Mouse (Mus musculus) forebrain, embryonic 14.5 days (tissue): Measurements from ENCODE around the gene Casc1. TPM values are rescaled to one million over a fixed set of nuclear protein-coding genes. Genes with fewer than 3 reads are reported as not detected.
A peak's percentile ranks its signal among the peaks of the same experiment; 100 is the strongest.

ENCODE experiments used
- ATAC-seq: fragments of 200-750 bp; cut with Nextera tagmentation; 2 replicates; pipeline ENCODE4 v1.8.0; 2017; ENCODE audit warnings: mild to moderate bottlenecking, moderate library complexity
- DNase-seq: peaks from one replicate; pipeline ENCODE4 v3.0.0-alpha.2; 2015; ENCODE audit warnings: low spot score
- H3K27ac ChIP-seq: fragments of 300-500 bp; sonication (generic); 2 replicates; pipeline ENCODE4 v1.5.1; 2014; ENCODE audit warnings: low read depth, mild to moderate bottlenecking, control low read depth, low read length, moderate library complexity
- H3K27me3 ChIP-seq: fragments of 300-500 bp; sonication (generic); replicated peaks from 2 replicates; pipeline ENCODE4 v1.6.1; 2014; ENCODE audit warnings: low read length, control low read depth, mixed read lengths; ENCODE audit not compliant: control insufficient read depth, insufficient read depth
- H3K36me3 ChIP-seq: fragments of 300-500 bp; sonication (generic); 2 replicates; pipeline ENCODE4 v1.6.1; 2014; ENCODE audit warnings: low read length, control low read depth; ENCODE audit not compliant: control insufficient read depth, insufficient read depth
- H3K4me1 ChIP-seq: fragments of 300-500 bp; sonication (generic); 2 replicates; pipeline ENCODE4 v1.6.1; 2014; ENCODE audit warnings: antibody characterized with exemption, low read length, control low read depth; ENCODE audit not compliant: control insufficient read depth, insufficient read depth
- H3K4me2 ChIP-seq: fragments of 300-500 bp; sonication (generic); 2 replicates; pipeline ENCODE4 v1.6.1; 2014; ENCODE audit warnings: mild to moderate bottlenecking, control low read depth, low read length
- H3K4me3 ChIP-seq: fragments of 300-500 bp; sonication (generic); 2 replicates; pipeline ENCODE4 v1.5.1; 2014; ENCODE audit warnings: low read depth, low read length, control low read depth
- H3K9ac ChIP-seq: fragments of 300-500 bp; sonication (generic); 2 replicates; pipeline ENCODE4 v1.6.1; 2014; ENCODE audit warnings: mild to moderate bottlenecking, low read length, control low read depth, moderate library complexity
- H3K9me3 ChIP-seq: fragments of 300-500 bp; sonication (generic); replicated peaks from 2 replicates; pipeline ENCODE4 v1.6.1; 2016; ENCODE audit warnings: low read length, control low read depth, mixed read lengths; ENCODE audit not compliant: control insufficient read depth
- WGBS: fragments of 180-500 bp; shearing (Covaris S2); extraction: QIAGEN DNeasy Blood & Tissue Kit; methylation state at CpG from one replicate; pipeline ENCODE4 v1.1.7; 2014; 5-methylcytosine and 5-hydroxymethylcytosine counted together
- polyA plus RNA-seq: library from polyadenylated mRNA; unstranded; fragments of >200 nt; fragmentation: Nextera tagmentation; extraction: Ambion mirVana; gene quantifications from 2 replicates; pipeline ENCODE4 v1.2.1, GENCODE M21; 2014

The Casc1 gene
- polyA plus RNA-seq, result 1.0 and 1.1 TPM in 2 replicates

- peaks cover 1% of the 10 kb centered on the region; the same call in 1 of the 2 replicates for H3K36me3 ChIP-seq
- under 1% methylated on average over 33 of the region's 36 CpGs for WGBS
- no peaks in the 10 kb centered on the region for H3K9me3 ChIP-seq
- peaks cover 4% of the 10 kb centered on the region; the same call in 1 of the 2 replicates for H3K4me1 ChIP-seq
- DNase-seq (peak; percentile 100), ATAC-seq (peak; percentile 100)
- H3K27me3 ChIP-seq, result no peaks in the 10 kb centered on the region
- H3K27ac ChIP-seq, result peak within 1 kb of the TSS; percentile 91
- H3K4me2 ChIP-seq, result peak within 1 kb of the TSS; percentile 58
- peak within 1 kb of the TSS; percentile 45 for H3K4me3 ChIP-seq
- H3K9ac ChIP-seq, result peak within 1 kb of the TSS; percentile 74
Measured at GRCm38 (mm10) chr6:145210816-145211338, at the start of gene Casc1, which contains the start of gene Etfrf1. Gene Casc1 (minus strand): TSS chr6:145211005. Gene Etfrf1 (plus strand): TSS chr6:145211134.

- DNase-seq (no peak), ATAC-seq (no peak)
- Histone ChIP-seq H3K27me3 (no peaks in the 10 kb centered on the region), H3K4me2 (no peak overlapping the region), H3K27ac (no peak overlapping the region), H3K36me3 (no peaks in the 10 kb centered on the region), H3K4me1 (no peaks in the 10 kb centered on the region), H3K4me3 (no peak overlapping the region), H3K9me3 (no peaks in the 10 kb centered on the region), H3K9ac (no peak overlapping the region)
- WGBS, result 56% methylated on average over 2 of the region's 2 CpGs
Measured at GRCm38 (mm10) chr6:145256701-145257073, 45.9 kb upstream of the Casc1 start.

GRCm38 (mm10) chr6:145255952-145256700 lies 45.3 kb upstream of the Casc1 start:
- Histone ChIP-seq H3K9me3 (no peaks in the 10 kb centered on the region), H3K36me3 (no peaks in the 10 kb centered on the region), H3K27ac (no peak overlapping the region), H3K27me3 (no peaks in the 10 kb centered on the region), H3K4me1 (no peaks in the 10 kb centered on the region), H3K9ac (no peak overlapping the region), H3K4me2 (no peak overlapping the region), H3K4me3 (no peak overlapping the region)
- ATAC-seq (no peak), DNase-seq (no peak)
- 87% methylated on average over 13 of the region's 13 CpGs for WGBS

- ATAC-seq, result peak; percentile 14; the same call in 1 of the 2 replicates
- Histone ChIP-seq H3K4me3 (peak overlapping the region; percentile 98), H3K27ac (peak overlapping the region; percentile 92; the same call in 1 of the 2 replicates)
Measured at GRCm38 (mm10) chr6:145250820-145251219, 40.0 kb upstream of the Casc1 start.

GRCm38 (mm10) chr6:145250185-145250791 lies 39.5 kb upstream of the Casc1 start, which contains the start of gene Kras:
Gene Kras (minus strand): TSS chr6:145250239.
- H3K27ac ChIP-seq, result peak within 1 kb of the TSS; percentile 92
- peak within 1 kb of the TSS; percentile 92 for H3K9ac ChIP-seq
- peaks cover 2% of the 10 kb centered on the region; the same call in 1 of the 2 replicates for H3K36me3 ChIP-seq
- peak within 1 kb of the TSS; percentile 98 for H3K4me3 ChIP-seq
- H3K4me1 ChIP-seq, result peaks cover 11% of the 10 kb centered on the region
- no peaks in the 10 kb centered on the region for H3K9me3 ChIP-seq
- WGBS, result under 1% methylated on average over 44 of the region's 83 CpGs
- peak within 1 kb of the TSS; percentile 83 for H3K4me2 ChIP-seq
- ATAC-seq, result peak; percentile 91
- H3K27me3 ChIP-seq, result no peaks in the 10 kb centered on the region
- DNase-seq, result peak; percentile 94

More at GRCm38 (mm10) chr6:145250820-145251219, 40.0 kb upstream of the Casc1 start:
- Histone ChIP-seq H3K27me3 (no peaks in the 10 kb centered on the region), H3K9ac (peak overlapping the region; percentile 92), H3K9me3 (no peaks in the 10 kb centered on the region), H3K4me1 (peaks cover 11% of the 10 kb centered on the region), H3K4me2 (peak overlapping the region; percentile 64), H3K36me3 (peaks cover 2% of the 10 kb centered on the region; the same call in 1 of the 2 replicates)
- WGBS, result 11% methylated on average over 16 of the region's 16 CpGs
- no peak for DNase-seq

- H3K4me3 ChIP-seq, result peak overlapping the region; percentile 98
- no peaks in the 10 kb centered on the region for H3K27me3 ChIP-seq
- no peaks in the 10 kb centered on the region for H3K9me3 ChIP-seq
- DNase-seq (peak; percentile 38), ATAC-seq (peak; percentile 72)
- peak overlapping the region; percentile 92 for H3K9ac ChIP-seq
- under 1% methylated on average over 69 of the region's 124 CpGs for WGBS
- H3K4me1 ChIP-seq, result peaks cover 11% of the 10 kb centered on the region
- H3K36me3 ChIP-seq, result peaks cover 7% of the 10 kb centered on the region
- peak overlapping the region; percentile 83 for H3K4me2 ChIP-seq
- peak overlapping the region; percentile 92 for H3K27ac ChIP-seq
Measured at GRCm38 (mm10) chr6:145249291-145250184, 38.7 kb upstream of the Casc1 start.

GRCm38 (mm10) chr6:145247886-145248285 lies 37.1 kb upstream of the Casc1 start:
- no peaks in the 10 kb centered on the region for H3K9me3 ChIP-seq
- no peaks in the 10 kb centered on the region for H3K27me3 ChIP-seq
- ATAC-seq, result no peak
- no peak for DNase-seq
- peak overlapping the region; percentile 98; the same call in 1 of the 2 replicates for H3K4me3 ChIP-seq
- 69% methylated on average over 3 of the region's 3 CpGs for WGBS
- H3K27ac ChIP-seq, result no peak overlapping the region
- H3K4me2 ChIP-seq, result peak overlapping the region; percentile 83
- H3K4me1 ChIP-seq, result peaks cover 11% of the 10 kb centered on the region
- peaks cover 18% of the 10 kb centered on the region for H3K36me3 ChIP-seq
- peak overlapping the region; percentile 49 for H3K9ac ChIP-seq

GRCm38 (mm10) chr6:145246841-145247240 lies 36.0 kb upstream of the Casc1 start:
- Histone ChIP-seq H3K27me3 (no peaks in the 10 kb centered on the region), H3K27ac (no peak overlapping the region), H3K36me3 (peaks cover 18% of the 10 kb centered on the region), H3K9ac (no peak overlapping the region), H3K4me2 (no peak overlapping the region), H3K4me1 (peaks cover 11% of the 10 kb centered on the region), H3K4me3 (no peak overlapping the region), H3K9me3 (no peaks in the 10 kb centered on the region)
- ATAC-seq, result no peak
- no peak for DNase-seq
- WGBS, result 95% methylated on average over 5 of the region's 5 CpGs
